Mouse (Mus musculus): ENCODE data around the gene Gm29776. TPM values are rescaled to one million over a fixed set of nuclear protein-coding genes. Genes with fewer than 3 reads are reported as not detected.

Gm29776 gene
- not detected for total RNA-seq (2021)
- long read RNA-seq, experiment 1: 0 reads
- long read RNA-seq, experiment 2: 0 reads

- intact Hi-C loops (cut with DNase I; ENCODE audit: low total_unique reads): no loop called here
- no peak for DNase-seq
Measured at GRCm38 (mm10) chr14:54698733-54699132, at the start of gene Gm29776. Gene Gm29776 (minus strand): TSS chr14:54698833.

GRCm38 (mm10) chr14:54746038-54746437 lies 47.4 kb upstream of the Gm29776 start:
- no peak for DNase-seq

GRCm38 (mm10) chr14:54744473-54744872 lies 45.8 kb upstream of the Gm29776 start:
- intact Hi-C loops (cut with DNase I; ENCODE audit: low total_unique reads): no loop called here
- DNase-seq: no peak

More at GRCm38 (mm10) chr14:54746038-54746437, 47.4 kb upstream of the Gm29776 start:
- intact Hi-C loops (cut with DNase I; ENCODE audit: low total_unique reads): no loop called here

GRCm38 (mm10) chr14:54742375-54742774 lies 43.7 kb upstream of the Gm29776 start:
- peak; percentile 58 for DNase-seq
- intact Hi-C loops (cut with DNase I; ENCODE audit: low total_unique reads): no loop called here

- intact Hi-C loops (cut with DNase I; ENCODE audit: low total_unique reads): no loop called here
- DNase-seq: no peak
Measured at GRCm38 (mm10) chr14:54741721-54742120, 43.1 kb upstream of the Gm29776 start.

GRCm38 (mm10) chr14:54737634-54738033 lies 39.0 kb upstream of the Gm29776 start:
- intact Hi-C loops (cut with DNase I; ENCODE audit: low total_unique reads): no loop called here
- no peak for DNase-seq

GRCm38 (mm10) chr14:54736555-54737552 lies 38.2 kb upstream of the Gm29776 start:
- intact Hi-C loops (cut with DNase I; ENCODE audit: low total_unique reads): no loop called here
- no peak for DNase-seq

GRCm38 (mm10) chr14:54735221-54735620 lies 36.6 kb upstream of the Gm29776 start:
- intact Hi-C loops (cut with DNase I; ENCODE audit: low total_unique reads): no loop called here
- DNase-seq: no peak

- intact Hi-C loops (cut with DNase I; ENCODE audit: low total_unique reads): no loop called here
- DNase-seq: no peak
Measured at GRCm38 (mm10) chr14:54734004-54734403, 35.4 kb upstream of the Gm29776 start.

- intact Hi-C loops (cut with DNase I; ENCODE audit: low total_unique reads): no loop called here
- no peak for DNase-seq
Measured at GRCm38 (mm10) chr14:54732206-54732605, 33.6 kb upstream of the Gm29776 start.

GRCm38 (mm10) chr14:54730305-54730704 lies 31.7 kb upstream of the Gm29776 start:
- intact Hi-C loops (cut with DNase I; ENCODE audit: low total_unique reads): no loop called here

GRCm38 (mm10) chr14:54728823-54729653 lies 30.4 kb upstream of the Gm29776 start:
- intact Hi-C loops (cut with DNase I; ENCODE audit: low total_unique reads): no loop called here

More at GRCm38 (mm10) chr14:54730305-54730704, 31.7 kb upstream of the Gm29776 start:
- no peak for DNase-seq

GRCm38 (mm10) chr14:54727565-54727964 lies 28.9 kb upstream of the Gm29776 start:
- DNase-seq: no peak
- intact Hi-C loops (cut with DNase I; ENCODE audit: low total_unique reads): no loop called here

More at GRCm38 (mm10) chr14:54728823-54729653, 30.4 kb upstream of the Gm29776 start:
- DNase-seq: no peak

- intact Hi-C loops (cut with DNase I; ENCODE audit: low total_unique reads): no loop called here
- no peak for DNase-seq
Measured at GRCm38 (mm10) chr14:54724049-54724448, 25.4 kb upstream of the Gm29776 start.

GRCm38 (mm10) chr14:54721711-54722110 lies 23.1 kb upstream of the Gm29776 start:
- DNase-seq: no peak
- intact Hi-C loops (cut with DNase I; ENCODE audit: low total_unique reads): no loop called here

- DNase-seq: peak; percentile 45
- intact Hi-C loops (cut with DNase I; ENCODE audit: low total_unique reads): no loop called here
Measured at GRCm38 (mm10) chr14:54720654-54721350, 22.2 kb upstream of the Gm29776 start.

GRCm38 (mm10) chr14:54720041-54720440 lies 21.4 kb upstream of the Gm29776 start:
- no peak for DNase-seq
- intact Hi-C loops (cut with DNase I; ENCODE audit: low total_unique reads): no loop called here

GRCm38 (mm10) chr14:54715402-54715801 lies 16.8 kb upstream of the Gm29776 start:
- intact Hi-C loops (cut with DNase I; ENCODE audit: low total_unique reads): loop anchor here (2.0 kb wide), 1 partner anchor 71 kb away; no protein-coding TSS in a partner anchor
- DNase-seq: no peak

- intact Hi-C loops (cut with DNase I; ENCODE audit: low total_unique reads): loop anchor here (2.0 to 5.0 kb wide), 2 partner anchors 72 to 113 kb away; no protein-coding TSS in a partner anchor
- DNase-seq: no peak
Measured at GRCm38 (mm10) chr14:54714617-54715081, 16.0 kb upstream of the Gm29776 start.
